Mouse (Mus musculus) kidney, postnatal 10 days (tissue): ENCODE results near the gene Prr23a1.
A peak's percentile ranks its signal among the peaks of the same experiment; 100 is the strongest.

Experiments
- DNase-seq: peaks from one replicate; pipeline ENCODE4 v3.0.0; 2021; ENCODE audit warnings: mixed read lengths

Gene Prr23a1

GRCm38 (mm10) chr9:98842117-98842516 lies at the start of gene Prr23a1:
Prr23a1 (plus strand) TSS chr9:98842503.
- no peak for DNase-seq

- no peak for DNase-seq
Observed at GRCm38 (mm10) chr9:98799021-98799420, 43.3 kb upstream of the Prr23a1 start.

GRCm38 (mm10) chr9:98803971-98804370 lies 38.3 kb upstream of the Prr23a1 start:
- no peak for DNase-seq

GRCm38 (mm10) chr9:98805511-98805910 lies 36.8 kb upstream of the Prr23a1 start:
- DNase-seq = no peak

DNA sequence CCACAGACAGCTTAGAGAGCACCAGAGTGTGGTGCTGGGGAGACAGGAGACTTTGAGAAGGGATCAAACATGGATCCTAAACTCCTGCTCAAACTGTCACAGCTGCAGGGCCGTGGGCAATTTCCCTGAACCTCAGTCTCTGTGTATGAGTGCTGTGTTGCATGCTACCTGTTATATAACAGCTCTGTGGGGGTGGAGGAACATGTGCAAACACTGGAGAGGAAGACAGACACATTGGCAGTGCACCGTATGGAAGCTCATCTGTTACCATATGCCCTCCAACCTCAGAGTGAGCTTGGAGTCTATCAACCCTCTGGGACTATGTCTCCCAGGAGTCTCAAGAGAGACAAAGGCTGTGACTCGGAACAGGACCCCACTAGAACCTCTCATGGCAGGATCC lies 36.4 kb upstream of the Prr23a1 start:
- no peak for DNase-seq

- DNase-seq = no peak
Observed at GRCm38 (mm10) chr9:98807631-98808030, 34.7 kb upstream of the Prr23a1 start.

GRCm38 (mm10) chr9:98809526-98809925 lies 32.8 kb upstream of the Prr23a1 start:
- peak; percentile 76 for DNase-seq

- DNase-seq = no peak
Observed at GRCm38 (mm10) chr9:98816066-98816465, 26.2 kb upstream of the Prr23a1 start.

DNA sequence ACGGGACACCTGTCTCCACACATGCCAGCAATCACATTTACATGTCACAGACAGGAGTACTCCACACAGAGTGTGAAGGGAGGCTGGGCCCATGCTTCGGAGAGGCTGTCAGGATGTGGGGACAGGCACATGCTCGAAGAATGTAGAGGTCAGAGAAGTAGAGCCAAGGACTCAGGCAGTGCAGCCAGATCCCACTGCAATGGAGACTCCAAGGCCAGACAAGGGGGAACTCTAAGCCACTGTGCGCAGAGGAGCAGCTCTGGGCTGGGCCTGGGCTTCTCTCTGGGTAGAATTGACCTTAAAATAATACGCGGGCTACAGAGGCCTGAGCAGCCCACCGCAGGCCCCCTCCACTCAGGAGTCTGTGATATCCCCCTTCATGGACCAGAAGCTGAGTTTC lies 24.7 kb upstream of the Prr23a1 start:
- DNase-seq = no peak

DNA sequence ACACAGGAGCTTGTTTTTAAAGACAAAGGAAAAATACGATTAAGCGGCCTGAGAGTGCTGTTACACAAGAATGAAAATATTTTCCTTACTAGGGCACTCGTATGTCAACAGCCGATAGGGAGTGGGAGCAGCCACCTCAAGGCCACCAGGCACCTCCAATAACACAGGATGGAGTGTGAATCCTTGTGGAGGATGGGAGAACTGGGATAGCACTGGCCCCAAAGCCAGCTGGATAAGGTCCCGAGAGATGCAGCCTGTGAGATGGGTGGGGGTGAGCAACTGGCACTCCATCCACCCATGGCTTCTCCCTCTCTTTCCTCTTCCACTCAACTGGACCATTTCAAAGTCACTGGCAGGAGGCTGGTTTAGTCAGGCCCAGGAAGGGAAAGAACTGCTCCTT lies 23.3 kb upstream of the Prr23a1 start:
- DNase-seq = no peak

DNA sequence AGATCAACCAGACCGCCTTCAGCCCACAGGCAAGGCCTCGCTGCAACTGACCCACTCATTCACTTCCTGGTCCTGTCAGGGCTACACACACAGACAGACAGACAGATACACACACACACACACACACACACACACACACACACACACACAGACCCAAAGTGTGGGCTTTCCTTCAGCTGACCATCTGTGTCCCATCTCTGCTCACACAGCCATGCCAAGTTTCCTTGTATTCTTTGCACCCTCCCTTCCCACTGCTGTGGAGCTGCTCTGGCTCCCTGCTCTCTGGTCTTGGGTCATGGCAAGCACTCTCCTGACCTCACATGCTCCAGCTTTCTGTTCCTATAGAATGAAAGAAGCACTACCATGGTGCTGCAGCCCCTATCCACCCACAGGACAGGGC lies 22.8 kb upstream of the Prr23a1 start:
- peak; percentile 46 for DNase-seq

GRCm38 (mm10) chr9:98820461-98820860 lies 21.8 kb upstream of the Prr23a1 start:
- no peak for DNase-seq

DNA sequence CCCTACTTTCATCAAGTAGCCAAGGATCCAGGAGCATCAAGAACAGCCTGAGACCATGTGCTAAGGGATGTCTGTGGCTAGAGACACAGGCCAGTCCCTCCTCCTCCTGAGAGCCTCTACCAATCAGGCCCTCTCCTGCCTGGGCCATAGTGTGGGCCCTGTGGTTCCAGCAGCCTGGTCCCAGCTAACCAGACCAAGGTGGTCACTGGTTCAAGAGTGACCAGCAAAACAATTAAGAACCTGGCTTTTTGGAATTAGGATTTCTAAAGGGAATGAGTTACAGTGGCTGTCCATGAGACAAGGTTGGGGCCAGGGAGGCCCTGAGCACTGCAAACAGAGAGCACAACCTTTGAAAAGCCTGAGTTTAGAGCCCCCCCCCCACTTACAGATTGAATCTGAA lies 21.2 kb upstream of the Prr23a1 start:
- no peak for DNase-seq

GRCm38 (mm10) chr9:98823805-98824204 lies 18.5 kb upstream of the Prr23a1 start:
- DNase-seq = no peak

DNA sequence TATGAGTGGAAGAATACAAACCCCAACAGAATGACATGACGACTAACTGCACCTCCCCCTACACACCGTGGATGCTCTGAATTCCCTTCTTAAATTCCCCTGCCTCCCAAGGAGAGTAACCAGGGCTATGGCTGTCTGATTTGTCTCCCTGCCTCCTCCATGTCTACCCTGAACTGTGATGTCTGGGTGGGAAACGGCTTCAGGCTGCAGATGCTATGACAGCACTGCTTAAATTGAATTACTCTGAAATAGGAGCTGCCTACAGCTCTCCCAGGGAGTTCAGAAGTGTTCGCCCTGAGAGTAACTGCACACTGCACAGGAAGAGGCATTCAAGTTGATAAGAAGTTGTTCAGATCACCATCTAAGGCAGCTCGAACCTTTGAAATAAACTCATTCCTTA lies 12.8 kb upstream of the Prr23a1 start:
- DNase-seq = no peak

DNA sequence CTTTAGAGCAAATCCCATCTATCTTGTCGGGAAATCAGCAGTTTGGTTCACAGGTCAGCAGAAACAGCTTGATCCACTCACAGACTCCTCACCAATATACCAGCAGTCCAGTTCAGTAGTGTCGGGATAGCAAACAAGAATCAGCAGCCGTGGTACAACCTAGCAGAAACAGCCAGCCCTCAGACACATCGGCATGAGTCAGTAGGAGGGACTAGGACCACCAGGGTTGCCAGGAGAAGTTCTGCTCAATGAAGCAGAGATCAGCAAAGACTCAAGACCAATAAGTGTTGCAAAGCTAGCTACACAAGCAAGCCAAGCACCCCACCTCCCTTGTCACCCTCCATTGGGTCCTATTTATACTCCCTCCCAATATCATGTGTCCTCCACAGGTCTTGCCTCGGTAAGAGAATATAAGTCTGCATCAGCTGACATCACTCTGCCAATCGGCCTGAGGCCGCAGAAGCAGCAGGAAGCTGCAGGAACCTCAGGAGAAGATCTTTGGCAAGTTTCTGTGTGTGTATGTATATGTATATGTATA lies 4.7 kb upstream of the Prr23a1 start:
- no peak for DNase-seq

DNA sequence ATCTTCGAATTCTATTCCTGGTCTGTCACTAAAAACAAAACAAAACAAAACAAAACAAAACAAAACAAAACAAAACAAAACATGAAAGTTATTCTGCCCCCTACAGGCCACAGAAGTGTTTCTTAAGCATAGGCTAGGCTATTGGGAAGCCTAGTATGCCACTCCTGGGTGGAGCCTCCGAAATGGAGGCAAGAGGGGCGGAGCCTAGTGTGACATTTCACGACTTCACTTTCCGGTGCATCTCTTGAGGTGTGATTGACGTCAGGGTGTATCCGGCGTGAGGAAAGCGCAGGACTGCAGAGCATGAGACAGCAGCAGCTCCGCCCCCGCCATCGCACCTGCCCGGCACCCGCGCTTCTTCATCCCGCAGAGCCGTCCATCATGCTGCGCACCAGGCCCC lies 13.9 kb downstream of the Prr23a1 start, which contains the start of gene Prr23a2:
Gene Prr23a2 (plus strand): TSS at position 285 of the 400 bp plus-strand sequence.
- DNase-seq = no peak

DNA sequence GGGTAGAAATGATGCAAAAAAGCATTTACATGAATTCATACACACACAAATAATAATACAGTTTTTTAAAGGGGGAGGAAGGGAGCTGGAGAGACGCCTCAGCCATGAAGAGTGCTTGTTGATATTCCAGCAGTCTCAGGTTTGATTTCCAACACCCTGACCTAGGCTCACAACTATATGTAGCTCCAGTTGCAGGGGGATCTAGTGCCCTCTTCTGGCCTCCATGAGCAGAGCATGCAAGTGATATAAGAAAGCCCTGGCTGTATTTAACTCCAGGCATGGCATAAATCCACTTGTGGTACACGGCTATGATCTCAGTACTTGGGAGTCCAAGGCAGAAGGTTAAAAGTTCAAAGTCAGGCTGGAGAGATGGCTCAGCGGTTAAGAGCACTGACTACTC lies 21.2 kb downstream of the Prr23a1 start:
- DNase-seq = peak; percentile 9

GRCm38 (mm10) chr9:98864571-98864970 lies 22.3 kb downstream of the Prr23a1 start, which contains the start of gene Prr23a3:
Prr23a3 (plus strand) TSS chr9:98864767.
- no peak for DNase-seq
